Mouse (Mus musculus) stomach, postnatal 0 days (tissue): ENCODE measurements at regions not wholly inside any gene's neighbourhood (a gene's known extent, or its start where the extent isn't known, plus 50 kb on each side); places are given as distances from the start of the nearest gene placed in this dataset.
"Not testable (repeated sequence)": the region's sequence is repeated elsewhere in the genome, so short reads cannot be mapped to it uniquely, and the experiment has no call there.

Experiments used
- ATAC-seq: fragments of 200-750 bp; cut with Nextera tagmentation; 2 replicates; pipeline ENCODE4 v1.8.0; 2017; ENCODE audit not compliant: low FRiP score, low TSS enrichment
- DNase-seq: peaks from one replicate; pipeline ENCODE4 v3.0.0-alpha.2; 2016; ENCODE audit warnings: low spot score
- H3K27ac ChIP-seq: fragments of 300-500 bp; sonication (generic); replicated peaks from 2 replicates; pipeline ENCODE4 v1.5.1; 2014; ENCODE audit warnings: mild to moderate bottlenecking, control low read depth
- H3K27me3 ChIP-seq: fragments of 300-500 bp; sonication (generic); 2 replicates; pipeline ENCODE4 v1.6.1; 2014; ENCODE audit warnings: low read length; ENCODE audit not compliant: control insufficient read depth, insufficient read depth
- H3K36me3 ChIP-seq: fragments of 300-500 bp; sonication (generic); 2 replicates; pipeline ENCODE4 v1.6.1; 2014; ENCODE audit warnings: low read length, mixed read lengths; ENCODE audit not compliant: control insufficient read depth, insufficient read depth
- H3K4me1 ChIP-seq: fragments of 300-500 bp; sonication (generic); replicated peaks from 2 replicates; pipeline ENCODE4 v1.6.1; 2014; ENCODE audit warnings: antibody characterized with exemption; ENCODE audit not compliant: control insufficient read depth, insufficient read depth
- H3K4me2 ChIP-seq: fragments of 300-500 bp; sonication (generic); replicated peaks from 2 replicates; pipeline ENCODE4 v1.6.1; 2014; ENCODE audit warnings: low read depth, mild to moderate bottlenecking, control low read depth, moderate library complexity
- H3K4me3 ChIP-seq: fragments of 300-500 bp; sonication (generic); 2 replicates; pipeline ENCODE4 v1.5.1; 2014; ENCODE audit warnings: low read depth, low read length, control low read depth
- H3K9ac ChIP-seq: fragments of 300-500 bp; sonication (generic); 2 replicates; pipeline ENCODE4 v1.6.1; 2014; ENCODE audit warnings: mild to moderate bottlenecking, low read length, control low read depth, mixed read lengths
- H3K9me3 ChIP-seq: fragments of 300-500 bp; sonication (generic); 2 replicates; pipeline ENCODE4 v1.6.1; 2016; ENCODE audit warnings: low read length; ENCODE audit not compliant: control insufficient read depth
- CTCF ChIP-seq: IDR thresholded peaks from 2 replicates; pipeline ENCODE4 v1.5.1; 2016; ENCODE audit warnings: antibody characterized with exemption, low read depth, mild to moderate bottlenecking, moderate library complexity
- EP300 ChIP-seq: optimal IDR thresholded peaks from 2 replicates; pipeline ENCODE3; 2016; ENCODE audit warnings: antibody characterized with exemption
- WGBS: fragments of 180-500 bp; shearing (Covaris S2); extraction: QIAGEN DNeasy Blood & Tissue Kit; methylation state at CpG from one replicate; pipeline ENCODE4 v1.1.7; 2014; 5-methylcytosine and 5-hydroxymethylcytosine counted together

GRCm38 (mm10) chr5:118482598-118482997, 77.9 kb upstream of the Med13l start:
- H3K27ac ChIP-seq, result no peak overlapping the region
- TF ChIP-seq EP300 (no peak), CTCF (no peak)
- ATAC-seq (no peak), DNase-seq (no peak)
- no peaks in the 10 kb centered on the region for H3K4me1 ChIP-seq
- no peaks in the 10 kb centered on the region for H3K36me3 ChIP-seq
- no peak overlapping the region for H3K4me3 ChIP-seq
- no peak overlapping the region for H3K4me2 ChIP-seq
- 43% methylated on average over 7 of the region's 7 CpGs for WGBS
- no peaks in the 10 kb centered on the region; the same call in 1 of the 2 replicates for H3K27me3 ChIP-seq
- no peaks in the 10 kb centered on the region for H3K9me3 ChIP-seq
- no peak overlapping the region for H3K9ac ChIP-seq

DNA sequence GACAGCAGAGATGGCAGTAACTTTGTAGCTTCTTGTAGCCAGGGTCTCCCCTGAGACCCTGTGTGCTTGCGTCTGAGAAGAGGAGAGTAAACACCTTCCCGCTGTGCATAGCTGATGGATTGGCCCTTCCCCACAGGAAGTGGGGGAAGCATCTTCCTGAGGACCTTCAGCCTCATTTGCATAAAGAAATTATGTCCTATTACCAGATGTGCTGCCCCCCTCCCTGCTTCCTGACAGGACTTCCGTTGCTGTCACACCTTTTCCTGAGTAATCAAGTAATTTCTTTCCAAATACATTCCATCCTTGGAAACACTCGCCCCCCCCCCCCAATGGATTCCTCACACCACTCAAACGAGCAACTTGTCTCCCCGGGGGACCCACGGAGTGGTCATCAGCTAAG, 77.5 kb upstream of the Med13l start:
- 17% methylated on average over 7 of the region's 7 CpGs for WGBS
- Histone ChIP-seq H3K36me3 (no peaks in the 10 kb centered on the region), H3K9ac (no peak overlapping the region), H3K27me3 (no peaks in the 10 kb centered on the region; the same call in 1 of the 2 replicates), H3K27ac (0 out of 2 replicates have a peak overlapping the region, but pooled peaks have one; percentile 30), H3K4me3 (no peak overlapping the region), H3K4me1 (no peaks in the 10 kb centered on the region), H3K4me2 (no peak overlapping the region), H3K9me3 (no peaks in the 10 kb centered on the region)
- no peak for ATAC-seq
- TF ChIP-seq CTCF (no peak), EP300 (no peak)
- DNase-seq, result no peak

GRCm38 (mm10) chr5:118483532-118483931, 76.9 kb upstream of the Med13l start:
- Histone ChIP-seq H3K27ac (0 out of 2 replicates have a peak overlapping the region, but pooled peaks have one; percentile 30), H3K4me3 (no peak overlapping the region), H3K36me3 (no peaks in the 10 kb centered on the region), H3K9me3 (no peaks in the 10 kb centered on the region), H3K27me3 (no peaks in the 10 kb centered on the region; the same call in 1 of the 2 replicates), H3K4me2 (no peak overlapping the region; the same call in 1 of the 2 replicates), H3K9ac (no peak overlapping the region), H3K4me1 (no peaks in the 10 kb centered on the region)
- 17% methylated on average over 8 of the region's 8 CpGs for WGBS
- no peak for TF ChIP-seq EP300
- TF ChIP-seq CTCF, result no peak
- peak; percentile 71 for ATAC-seq
- DNase-seq, result peak; percentile 90

DNA sequence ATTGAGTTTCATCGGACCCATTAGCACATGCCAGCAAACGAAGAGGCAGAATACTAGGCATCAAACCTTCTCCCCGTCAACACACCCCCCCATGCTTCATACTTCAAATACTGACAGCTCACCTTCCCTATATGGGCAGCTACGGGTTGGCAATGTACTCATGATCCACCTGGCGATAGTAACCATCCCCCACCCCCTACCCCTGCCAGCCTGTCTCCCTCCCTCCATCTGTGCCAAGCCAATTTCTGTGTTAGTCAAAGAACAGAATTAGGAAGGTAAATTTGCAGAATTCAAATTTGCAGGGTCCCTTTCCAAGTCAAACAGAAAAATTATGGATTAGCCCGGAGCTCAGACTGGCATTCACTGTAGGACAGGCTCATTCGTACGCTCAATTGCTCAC, 75.3 kb upstream of the Med13l start:
- DNase-seq (no peak), ATAC-seq (no peak)
- Histone ChIP-seq H3K4me1 (no peaks in the 10 kb centered on the region), H3K36me3 (no peaks in the 10 kb centered on the region), H3K9me3 (no peaks in the 10 kb centered on the region), H3K4me2 (no peak overlapping the region), H3K27ac (no peak overlapping the region), H3K4me3 (no peak overlapping the region), H3K27me3 (no peaks in the 10 kb centered on the region; the same call in 1 of the 2 replicates), H3K9ac (no peak overlapping the region)
- TF ChIP-seq CTCF, result no peak
- no peak for TF ChIP-seq EP300
- WGBS, result 77% methylated on average over 8 of the region's 8 CpGs

DNA sequence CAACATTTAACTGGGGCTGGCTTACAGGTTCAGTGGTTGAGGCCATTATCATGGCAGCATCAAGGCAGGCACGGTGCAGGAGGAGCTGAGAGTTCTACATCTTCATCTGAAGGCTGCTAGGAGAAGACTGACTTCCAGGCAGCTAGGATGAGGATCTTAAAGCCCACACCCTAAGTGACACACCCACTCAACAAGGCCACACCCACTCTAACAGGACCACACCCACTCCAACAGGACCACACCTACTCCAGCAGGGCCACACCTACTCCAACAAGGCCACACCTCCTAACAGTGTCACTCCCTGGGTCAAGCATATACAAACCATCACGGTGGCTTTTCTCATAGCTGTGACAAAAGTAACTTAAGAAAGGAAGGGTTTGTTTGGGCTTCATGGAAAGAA, 68.0 kb upstream of the Med13l start:
- H3K4me3 ChIP-seq, H3K27me3 ChIP-seq, H3K27ac ChIP-seq, H3K4me2 ChIP-seq, DNase-seq, H3K9ac ChIP-seq, H3K36me3 ChIP-seq, H3K9me3 ChIP-seq, H3K4me1 ChIP-seq, ATAC-seq: not testable (repeated sequence)
- 79% methylated on average over 2 of the region's 2 CpGs for WGBS

DNA sequence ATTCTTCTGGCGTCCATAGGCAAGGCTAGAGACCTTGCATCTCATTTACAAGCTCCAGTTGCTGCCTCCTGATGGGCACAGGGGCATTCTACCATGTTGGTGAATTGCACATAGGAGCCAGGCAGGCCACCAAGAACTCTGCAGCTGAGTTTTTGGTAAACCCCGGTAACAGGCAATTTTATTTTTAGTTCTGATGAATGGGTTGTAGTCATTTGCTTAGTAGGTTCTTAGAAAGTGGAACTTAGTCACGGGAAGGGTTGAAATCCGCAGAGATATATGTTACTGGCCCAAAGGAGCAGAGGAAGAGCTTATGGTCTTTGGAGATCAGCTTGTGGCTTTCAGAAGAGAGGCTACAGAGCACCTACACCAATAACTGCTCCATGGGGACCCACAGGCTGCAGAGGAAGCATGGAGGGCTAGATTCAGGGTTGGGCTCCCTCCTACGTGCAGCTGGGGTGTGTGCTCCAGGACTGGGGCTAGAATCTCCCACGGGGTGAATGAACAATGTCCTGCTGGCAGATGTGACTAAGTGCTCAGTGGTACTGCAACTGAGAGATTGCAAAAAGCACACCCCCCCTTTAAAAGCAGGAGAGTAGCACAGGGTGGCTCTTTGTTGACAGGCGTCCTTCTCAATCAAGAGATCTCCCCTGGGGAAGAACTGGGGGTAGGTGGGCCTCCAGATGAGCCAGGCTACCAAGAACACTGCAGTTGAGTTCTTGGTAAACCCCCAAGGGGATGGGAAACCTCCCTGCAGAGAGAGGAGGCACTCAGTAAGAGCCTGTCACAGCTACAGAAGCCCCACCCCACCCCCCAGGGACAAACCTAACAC, 65.6 kb upstream of the Med13l start:
- H3K4me2 ChIP-seq, result no peak overlapping the region
- no peaks in the 10 kb centered on the region for H3K4me1 ChIP-seq
- no peak overlapping the region for H3K9ac ChIP-seq
- no peak overlapping the region for H3K27ac ChIP-seq
- H3K27me3 ChIP-seq, result no peaks in the 10 kb centered on the region
- ATAC-seq (peak; percentile 22; the same call in 1 of the 2 replicates), DNase-seq (no peak)
- no peaks in the 10 kb centered on the region for H3K36me3 ChIP-seq
- 72% methylated on average over 7 of the region's 7 CpGs for WGBS
- H3K4me3 ChIP-seq, result no peak overlapping the region
- TF ChIP-seq CTCF (no peak), EP300 (no peak)
- H3K9me3 ChIP-seq, result no peaks in the 10 kb centered on the region
